Comparison of ENCODE assay signal across 1 mouse cellular context in the genomic region with DNA sequence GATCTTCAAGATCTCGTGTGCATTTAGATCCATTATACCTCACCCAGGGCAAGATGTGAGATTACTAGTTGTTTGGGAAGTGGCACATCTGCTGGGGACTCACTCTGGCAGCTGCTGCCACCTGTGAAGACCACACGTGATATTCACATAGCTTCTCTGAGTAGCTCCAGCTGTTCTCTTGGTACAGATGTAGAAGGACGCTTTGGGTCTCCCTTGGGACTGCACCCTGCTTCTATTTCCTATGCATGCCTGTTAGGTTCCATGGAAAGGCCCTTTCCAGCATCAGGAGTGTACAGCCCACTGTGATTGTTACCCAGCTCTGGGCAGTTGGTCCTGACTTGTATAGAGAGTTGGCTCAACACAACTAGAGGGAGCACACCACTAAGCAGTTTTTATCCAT.
TF ChIP-seq lines count a peak whose summit lies in the region.

No protein-coding gene starts in this region.

TF ChIP-seq in CH12.LX, 34 proteins besides CTCF, POLR2A, EP300 and RAD21 (continued from another document):
- no peak for TF ChIP-seq MAZ (IDR thresholded peaks at IDR 0.05; ENCODE audit: low read depth, low read length)
